Comparison of ENCODE assay signal across 10 mouse cellular contexts in genomic region chr7:6191376-6191775, GRCm38 (mm10). TPM values are rescaled to one million over a fixed set of nuclear protein-coding genes. Genes with fewer than 3 reads are reported as not detected.
DNase-seq lines count a peak whose midpoint lies in the region; ATAC-seq lines count a peak whose summit lies in the region.
"Had no signal": no experiment of that assay in that cellular context is flagged by ENCODE, and none has a peak within 500 bp of the region (broad histone marks: within the 10 kb centered on the region; RNA-seq: fewer than 3 reads in every experiment).

No protein-coding gene starts in this region.

- H3K9ac ChIP-seq in intestine, embryonic 14.5 days (ENCODE audit: low read length): no peak overlapping the region
- H3K9ac ChIP-seq in intestine, embryonic 16.5 days (ENCODE audit: low read depth, low read length): no peak overlapping the region
- H3K9ac ChIP-seq: embryonic facial prominence, embryonic 12.5 days; neural tube, embryonic 13.5 days had no signal

- WGBS in intestine, embryonic 14.5 days: 49% methylated on average over 3 of the region's 3 CpGs
- WGBS in intestine, embryonic 16.5 days: 36% methylated on average over 3 of the region's 3 CpGs
- WGBS in embryonic facial prominence, embryonic 10.5 days: 42% methylated on average over 3 of the region's 3 CpGs

- H3K4me2 ChIP-seq in intestine, embryonic 14.5 days (ENCODE audit: low read length): no peak overlapping the region
- no peak overlapping the region for H3K4me2 ChIP-seq in intestine, embryonic 16.5 days (ENCODE audit: low read depth, low read length)
- H3K4me2 ChIP-seq: embryonic facial prominence, embryonic 12.5 days; neural tube, embryonic 13.5 days had no signal

- H3K27me3 ChIP-seq in intestine, embryonic 14.5 days (replicated peaks; ENCODE audit: control insufficient read depth, insufficient read depth, low read length): no peaks in the 10 kb centered on the region
- no peaks in the 10 kb centered on the region for H3K27me3 ChIP-seq in intestine, embryonic 16.5 days (replicated peaks; ENCODE audit: control insufficient read depth, insufficient read depth, low read length)
- peaks cover 17% of the 10 kb centered on the region for H3K27me3 ChIP-seq in embryonic facial prominence, embryonic 10.5 days (replicated peaks; ENCODE audit: low read depth, poor library complexity, severe bottlenecking)
- H3K27me3 ChIP-seq: neural tube, embryonic 13.5 days had no signal

- no peak overlapping the region for H3K4me3 ChIP-seq in intestine, embryonic 14.5 days (ENCODE audit: low read depth, low read length)
- no peak overlapping the region for H3K4me3 ChIP-seq in intestine, embryonic 16.5 days (ENCODE audit: low read length)
- no peak overlapping the region for H3K4me3 ChIP-seq in embryonic facial prominence, embryonic 10.5 days
- H3K4me3 ChIP-seq: embryonic facial prominence, embryonic 12.5 days; neural tube, embryonic 13.5 days had no signal

- H3K9me3 ChIP-seq in intestine, embryonic 14.5 days (ENCODE audit: control insufficient read depth, low read length): no peaks in the 10 kb centered on the region
- H3K9me3 ChIP-seq in intestine, embryonic 16.5 days (ENCODE audit: control insufficient read depth, low read length): no peaks in the 10 kb centered on the region
- peaks cover 8% of the 10 kb centered on the region for H3K9me3 ChIP-seq in embryonic facial prominence, embryonic 10.5 days
- H3K9me3 ChIP-seq: embryonic facial prominence, embryonic 12.5 days; neural tube, embryonic 13.5 days had no signal

- DNase-seq in intestine, embryonic 14.5 days (ENCODE audit: low spot score): peak; percentile 86
- peak; percentile 90 for DNase-seq in adrenal gland, postnatal 10 days
- peak; percentile 59 for DNase-seq in embryonic facial prominence, embryonic 10.5 days (ENCODE audit: low spot score)
- DNase-seq in left cerebral cortex, adult 8-10 months (ENCODE audit: low spot score in 2 of 2): peak; percentile 51 to 76
- DNase-seq in natural killer cell, adult 2 months (ENCODE audit: low spot score in 2 of 2): peak; percentile 45 to 69
- peak; percentile 76 for DNase-seq in thymus, postnatal 0 days (ENCODE audit: low spot score)

- H3K36me3 ChIP-seq in intestine, embryonic 14.5 days (ENCODE audit: control insufficient read depth, insufficient read depth, low read length): peaks cover 36% of the 10 kb centered on the region
- H3K36me3 ChIP-seq in intestine, embryonic 16.5 days (ENCODE audit: control insufficient read depth, insufficient read depth, low read length): peaks cover 13% of the 10 kb centered on the region; the same call in 1 of the 2 replicates
- H3K36me3 ChIP-seq in embryonic facial prominence, embryonic 10.5 days (replicated peaks): peaks cover 45% of the 10 kb centered on the region

- no peak overlapping the region for H3K27ac ChIP-seq in intestine, embryonic 14.5 days (ENCODE audit: low read depth)
- H3K27ac ChIP-seq in intestine, embryonic 16.5 days (ENCODE audit: low read length): no peak overlapping the region
- H3K27ac ChIP-seq in embryonic facial prominence, embryonic 10.5 days (replicated peaks): no peak overlapping the region
- H3K27ac ChIP-seq: embryonic facial prominence, embryonic 12.5 days; neural tube, embryonic 13.5 days had no signal

- H3K4me1 ChIP-seq in intestine, embryonic 14.5 days (replicated peaks; ENCODE audit: control insufficient read depth, insufficient read depth, low read length): no peaks in the 10 kb centered on the region
- no peaks in the 10 kb centered on the region for H3K4me1 ChIP-seq in intestine, embryonic 16.5 days (ENCODE audit: control insufficient read depth, insufficient read depth, low read length)
- no peaks in the 10 kb centered on the region for H3K4me1 ChIP-seq in embryonic facial prominence, embryonic 10.5 days
- H3K4me1 ChIP-seq: embryonic facial prominence, embryonic 12.5 days; neural tube, embryonic 13.5 days had no signal

- no peak; the same call in 1 of the 2 replicates for ATAC-seq in intestine, embryonic 14.5 days (replicated peaks; ENCODE audit: low FRiP score, low TSS enrichment, low read depth)
- no peak for ATAC-seq in intestine, embryonic 16.5 days
- ATAC-seq in hematopoietic stem cell, adult 5-6 weeks (replicated peaks in 1 of 2; ENCODE audit: insufficient read depth in 1 of 2, low FRiP score in 2 of 2, low TSS enrichment in 1 of 2, low read depth in 1 of 2, poor library complexity in 2 of 2, severe bottlenecking in 2 of 2): peak; percentile 50 to 63

RNA-seq across cellular contexts. Expression of gene Galp, which starts 5.5 kb away (rescaled TPM):
- not detected in 2 replicates for polyA plus RNA-seq in intestine, embryonic 14.5 days (2014; fragmentation: Nextera tagmentation; extraction: Ambion mirVana)
- polyA plus RNA-seq in intestine, embryonic 16.5 days (2015; fragmentation: Nextera tagmentation; extraction: Ambion mirVana): not detected in 2 replicates
- not detected for total RNA-seq in adrenal gland, postnatal 10 days (2021)
- polyA plus RNA-seq in embryonic facial prominence, embryonic 10.5 days (2016; fragmentation: Nextera tagmentation; extraction: Ambion mirVana): not detected in 2 replicates
- total RNA-seq in hematopoietic stem cell, adult 5-6 weeks (2017): not detected in 2 replicates
- not detected for total RNA-seq in left cerebral cortex, adult 8-10 months (2022)
- polyA plus RNA-seq in thymus, postnatal 0 days (2015; fragmentation: Nextera tagmentation; extraction: Ambion mirVana): not detected in 2 replicates
- polyA plus RNA-seq: embryonic facial prominence, embryonic 12.5 days; neural tube, embryonic 13.5 days had no signal

RNA-seq across cellular contexts. Expression of gene Zfp444, which starts 19.4 kb away (rescaled TPM):
- 49.9 and 54.0 TPM in 2 replicates for polyA plus RNA-seq in intestine, embryonic 14.5 days (2014; fragmentation: Nextera tagmentation; extraction: Ambion mirVana)
- 34.6 and 35.3 TPM in 2 replicates for polyA plus RNA-seq in intestine, embryonic 16.5 days (2015; fragmentation: Nextera tagmentation; extraction: Ambion mirVana)
- 10 to 100 TPM; 26.4 to 27.9 TPM for total RNA-seq in adrenal gland, postnatal 10 days (2021)
- 85.1 and 86.3 TPM in 2 replicates for polyA plus RNA-seq in embryonic facial prominence, embryonic 10.5 days (2016; fragmentation: Nextera tagmentation; extraction: Ambion mirVana)
- total RNA-seq in hematopoietic stem cell, adult 5-6 weeks (2017): 12.8 and 12.9 TPM in 2 replicates
- 10 to 100 TPM; 43.8 to 54.2 (median 49.5) TPM for total RNA-seq in left cerebral cortex, adult 8-10 months (2022)
- polyA plus RNA-seq in thymus, postnatal 0 days (2015; fragmentation: Nextera tagmentation; extraction: Ambion mirVana): 61.2 and 62.1 TPM in 2 replicates

RNA-seq across cellular contexts. Expression of gene Zscan5b, which starts 30.7 kb away (rescaled TPM):
- polyA plus RNA-seq in intestine, embryonic 14.5 days (2014; fragmentation: Nextera tagmentation; extraction: Ambion mirVana): not detected in 2 replicates
- polyA plus RNA-seq in intestine, embryonic 16.5 days (2015; fragmentation: Nextera tagmentation; extraction: Ambion mirVana): not detected in 2 replicates
- total RNA-seq in adrenal gland, postnatal 10 days (2021): not detected
- polyA plus RNA-seq in embryonic facial prominence, embryonic 10.5 days (2016; fragmentation: Nextera tagmentation; extraction: Ambion mirVana): not detected in 2 replicates
- not detected in 2 replicates for total RNA-seq in hematopoietic stem cell, adult 5-6 weeks (2017)
- not detected for total RNA-seq in left cerebral cortex, adult 8-10 months (2022)
- polyA plus RNA-seq in thymus, postnatal 0 days (2015; fragmentation: Nextera tagmentation; extraction: Ambion mirVana): not detected in 2 replicates
- polyA plus RNA-seq: embryonic facial prominence, embryonic 12.5 days; neural tube, embryonic 13.5 days had no signal

RNA-seq across cellular contexts. Expression of gene Zfp787, which starts 35.6 kb away (rescaled TPM):
- polyA plus RNA-seq in intestine, embryonic 14.5 days (2014; fragmentation: Nextera tagmentation; extraction: Ambion mirVana): 14.2 and 14.6 TPM in 2 replicates
- polyA plus RNA-seq in intestine, embryonic 16.5 days (2015; fragmentation: Nextera tagmentation; extraction: Ambion mirVana): 20.6 and 20.9 TPM in 2 replicates
- 10 to 100 TPM; 46.2 to 61.5 TPM for total RNA-seq in adrenal gland, postnatal 10 days (2021)
- polyA plus RNA-seq in embryonic facial prominence, embryonic 10.5 days (2016; fragmentation: Nextera tagmentation; extraction: Ambion mirVana): 23.5 and 26.1 TPM in 2 replicates
- total RNA-seq in hematopoietic stem cell, adult 5-6 weeks (2017): 26.8 and 31.2 TPM in 2 replicates
- total RNA-seq in left cerebral cortex, adult 8-10 months (2022): 10 to 100 TPM; 29.2 to 35.3 (median 32.1) TPM
- 21.4 and 33.0 TPM in 2 replicates for polyA plus RNA-seq in thymus, postnatal 0 days (2015; fragmentation: Nextera tagmentation; extraction: Ambion mirVana)

Comparison
In these comparisons a context has a peak if more than half of its experiments do, and no peak if none do; other contexts are left out.
1. ATAC-seq: peak in hematopoietic stem cell, adult 5-6 weeks (2 of 2); none in intestine, embryonic 14.5 days (single experiment) and intestine, embryonic 16.5 days (single experiment).
2. Peak in every context shown above with its lines, with median percentiles within 50 percentile points of each other: DNase-seq.